Mouse (Mus musculus) left cerebral cortex, postnatal 10 days (tissue): Measurements from ENCODE around the gene Phkg2. TPM values are rescaled to one million over a fixed set of nuclear protein-coding genes. Genes with fewer than 3 reads are reported as not detected.
A peak's percentile ranks its signal among the peaks of the same experiment; 100 is the strongest.

Experiments used
- DNase-seq, 2 experiments: peaks; one replicate each; pipeline ENCODE4 v3.0.0; 2021 to 2022; ENCODE audit warnings: low spot score in 2 of 2, mixed read lengths in 1 of 2; ENCODE audit errors: extremely low spot score in 1 of 2
- intact Hi-C: fragments of 180-260 bp; cut with DNase I; formaldehyde crosslinking; loops from one replicate; pipeline ENCODE4 v1.15.1; 2025
- total RNA-seq, 2 experiments: library from RNA; stranded (reverse); gene quantifications; 2 replicates each; pipeline ENCODE4 v1.2.3; 2021

The Phkg2 gene
- 10 to 100 TPM; 71.4 to 76.7 TPM for total RNA-seq

DNA sequence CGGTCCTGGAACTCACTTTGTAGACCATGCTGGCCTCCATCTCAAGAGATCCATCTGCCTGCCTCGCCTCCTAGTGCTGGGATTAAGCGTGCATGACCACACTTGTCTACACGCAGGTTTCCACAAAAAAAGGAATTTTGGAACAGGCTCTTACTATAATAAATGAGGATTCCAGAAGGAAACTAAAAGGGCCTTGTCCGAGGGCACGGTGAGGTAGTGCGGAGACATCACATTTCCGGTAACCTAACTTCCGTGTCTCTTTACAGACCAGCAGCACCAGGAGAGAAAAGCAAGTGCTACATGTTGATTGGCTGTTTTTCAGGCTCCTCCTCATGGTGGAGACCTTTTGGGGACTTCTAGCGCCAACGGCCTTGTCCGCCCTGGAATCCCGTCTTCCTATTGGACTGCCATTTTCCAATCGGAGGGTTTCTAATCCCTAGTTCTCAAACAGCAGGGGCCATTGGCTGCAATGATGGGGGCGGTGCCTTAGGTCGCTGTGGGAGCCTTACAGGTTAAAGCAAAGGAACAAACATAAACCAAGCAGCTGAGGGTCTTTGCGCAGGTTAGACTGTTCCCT is at the start of gene Phkg2:
Gene Phkg2, plus strand, starts transcription at position 446 of the 577 bp plus-strand sequence.
- peak; percentile 92 to 95 for DNase-seq
- intact Hi-C loops, result no loop called here

DNA sequence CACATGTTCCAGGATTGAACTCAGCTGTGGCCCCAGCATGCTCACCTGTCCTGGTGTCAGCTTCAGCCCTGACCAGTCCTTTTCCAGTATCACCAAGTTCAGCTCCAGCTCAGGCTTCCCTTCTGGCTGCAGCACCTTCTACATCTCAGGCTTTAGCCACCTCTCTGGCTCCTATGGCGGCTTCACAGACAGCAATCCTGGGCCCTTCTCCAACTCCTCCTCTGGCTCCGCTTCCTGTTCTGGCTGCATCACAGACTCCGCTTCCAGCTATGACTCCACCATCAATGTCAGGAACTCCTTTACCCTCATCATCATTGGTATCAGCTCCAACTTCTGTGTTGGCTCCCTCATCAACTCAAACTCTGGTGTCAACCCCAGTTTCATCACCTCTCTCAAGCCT is 31.5 kb upstream of the Phkg2 start:
- no peak for DNase-seq
- intact Hi-C loops, result no loop called here

DNA sequence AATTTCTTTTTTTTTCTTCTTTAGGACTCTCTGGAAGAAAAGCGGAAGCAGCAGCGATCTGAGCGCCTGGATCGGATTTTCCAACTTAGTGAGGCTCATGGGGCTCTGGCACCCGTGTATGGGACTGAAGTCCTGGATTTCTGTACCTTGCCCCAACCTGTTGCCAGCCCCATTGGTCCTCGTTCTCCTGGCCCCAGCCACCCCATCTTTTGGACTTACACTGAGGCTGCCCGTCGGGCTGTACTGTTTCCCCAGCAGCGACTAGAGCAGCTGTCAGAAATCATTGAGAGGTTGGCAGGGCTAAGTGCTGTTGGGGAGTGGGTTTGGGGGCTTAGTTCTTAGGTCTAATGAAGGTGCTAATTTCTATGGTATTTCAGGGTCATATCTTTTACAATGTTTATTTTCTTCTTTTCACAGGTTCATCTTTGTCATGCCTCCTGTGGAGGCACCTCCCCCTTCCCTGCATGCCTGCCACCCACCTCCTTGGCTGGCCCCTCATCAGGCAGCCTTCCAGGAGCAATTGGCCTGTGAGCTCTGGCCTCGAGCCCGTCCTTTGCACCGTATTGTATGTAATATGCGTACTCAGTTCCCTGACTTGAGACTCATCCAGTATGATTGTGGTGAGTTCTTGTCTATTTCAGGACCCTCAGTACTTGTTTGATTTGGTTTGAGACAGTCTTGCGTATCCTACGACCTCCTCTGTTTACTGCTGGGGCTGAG is 23.9 kb upstream of the Phkg2 start:
- no peak for DNase-seq
- intact Hi-C loops, result no loop called here

DNA sequence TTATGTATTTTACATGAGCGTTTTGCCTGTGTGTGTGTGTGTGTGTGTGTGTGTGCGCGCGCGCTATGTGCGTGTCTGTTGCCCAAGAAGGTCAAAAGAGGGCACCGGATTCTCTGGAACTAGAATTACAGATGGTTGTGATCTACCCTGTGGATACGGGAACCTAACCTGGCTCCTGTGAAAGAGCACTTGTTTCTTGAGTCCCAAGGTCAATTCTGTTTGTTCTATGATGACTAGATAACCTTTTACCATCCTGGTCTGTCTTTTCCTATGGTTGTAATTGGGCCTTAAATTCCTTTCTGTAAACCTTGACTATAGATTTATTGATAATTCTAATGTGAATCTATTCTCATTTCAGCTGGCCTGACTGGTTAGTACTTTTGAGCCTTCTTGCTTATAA is 21.6 kb upstream of the Phkg2 start:
- intact Hi-C loops, result no loop called here

DNA sequence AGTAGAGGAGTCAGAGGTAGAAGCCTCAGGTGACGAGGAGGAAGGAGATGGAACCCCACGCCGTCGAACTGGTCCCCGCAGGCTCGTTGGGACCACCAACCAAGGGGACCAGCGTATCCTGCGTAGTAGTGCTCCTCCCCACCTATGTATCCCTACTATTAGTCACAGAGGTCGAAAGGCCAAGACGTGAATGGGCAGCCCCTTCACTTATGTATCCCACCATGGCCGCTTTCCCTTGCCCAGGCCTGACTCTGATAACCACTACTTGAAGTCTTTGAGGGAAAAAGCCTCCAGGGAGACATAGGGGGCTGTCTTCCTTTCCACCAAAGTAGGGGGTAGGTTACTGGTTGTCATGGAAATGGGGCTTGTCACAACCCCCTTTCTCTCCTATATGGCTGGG is 12.6 kb upstream of the Phkg2 start:
- intact Hi-C loops, result no loop called here
- DNase-seq, result no peak

More for the DNA sequence above, 21.6 kb upstream of the Phkg2 start:
- no peak for DNase-seq

DNA sequence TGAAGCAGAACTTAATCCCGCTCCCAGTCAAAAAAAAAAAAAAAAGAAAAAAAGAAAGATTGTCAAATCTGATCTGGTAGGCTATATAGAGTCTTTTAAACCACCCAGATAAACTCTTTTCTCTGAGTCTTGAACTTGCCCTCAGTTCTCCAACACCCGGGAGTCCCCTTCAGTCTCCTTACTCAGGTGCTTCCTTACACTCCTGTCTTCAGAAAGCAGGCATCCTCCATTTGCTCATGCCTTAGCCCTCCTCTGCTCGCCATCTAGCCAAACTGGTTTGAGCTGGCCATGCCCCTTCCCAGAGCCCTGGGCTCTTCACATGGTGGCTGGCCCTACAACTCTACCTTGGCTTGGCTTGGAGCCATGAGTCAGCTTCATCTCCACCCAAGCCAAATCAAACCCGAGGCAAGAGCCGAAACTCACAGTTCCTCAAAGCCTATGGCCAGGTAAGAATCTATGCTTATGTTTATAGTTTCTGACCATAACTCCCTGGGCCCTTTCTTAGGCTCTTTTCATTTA is 11.7 kb upstream of the Phkg2 start, which contains the start of gene Tmem265:
Gene Tmem265, plus strand, starts transcription at position 51 of the 519 bp plus-strand sequence.
- intact Hi-C loops, result no loop called here

DNA sequence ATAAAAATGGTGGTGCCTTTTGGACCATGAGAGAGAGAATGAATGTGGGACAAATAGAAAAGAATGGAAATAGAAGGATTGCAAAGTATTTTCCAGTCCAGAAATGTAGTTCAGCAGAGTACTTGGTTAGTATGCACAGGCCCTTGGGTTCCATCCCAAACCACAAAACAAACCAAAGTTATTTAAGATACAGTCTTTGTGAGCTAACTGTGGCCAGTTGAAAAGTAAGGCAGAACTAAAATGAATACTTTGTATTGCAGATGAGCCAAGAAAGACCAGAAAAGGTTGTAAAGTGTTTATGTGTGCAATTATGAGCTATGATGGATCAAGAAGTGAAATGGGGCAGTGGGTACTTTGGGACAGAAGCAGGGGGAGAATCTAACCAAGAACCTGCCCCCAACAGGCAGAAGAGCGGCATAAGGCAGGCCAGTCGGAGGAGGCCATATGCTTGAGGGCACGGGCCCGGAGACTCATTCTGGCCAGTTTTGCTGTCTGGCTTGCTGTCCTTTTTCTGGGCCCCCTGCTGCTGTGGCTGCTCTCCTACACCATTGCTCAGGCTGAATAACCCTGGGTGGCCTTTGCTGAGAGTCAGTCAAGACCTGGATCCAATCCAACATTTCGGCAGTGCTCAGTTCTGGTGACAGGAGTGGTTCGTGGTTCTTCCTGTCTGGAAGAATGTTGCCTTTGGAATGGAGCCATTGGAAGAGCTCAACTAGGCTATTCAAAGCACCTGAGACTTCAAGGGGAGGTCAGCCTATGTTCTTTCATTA is 8.6 kb upstream of the Phkg2 start:
- DNase-seq, result peak in 1 of 2 experiments; percentile 68
- intact Hi-C loops, result no loop called here

More for the DNA sequence above, 11.7 kb upstream of the Phkg2 start, which contains the start of gene Tmem265:
- DNase-seq, result no peak

DNA sequence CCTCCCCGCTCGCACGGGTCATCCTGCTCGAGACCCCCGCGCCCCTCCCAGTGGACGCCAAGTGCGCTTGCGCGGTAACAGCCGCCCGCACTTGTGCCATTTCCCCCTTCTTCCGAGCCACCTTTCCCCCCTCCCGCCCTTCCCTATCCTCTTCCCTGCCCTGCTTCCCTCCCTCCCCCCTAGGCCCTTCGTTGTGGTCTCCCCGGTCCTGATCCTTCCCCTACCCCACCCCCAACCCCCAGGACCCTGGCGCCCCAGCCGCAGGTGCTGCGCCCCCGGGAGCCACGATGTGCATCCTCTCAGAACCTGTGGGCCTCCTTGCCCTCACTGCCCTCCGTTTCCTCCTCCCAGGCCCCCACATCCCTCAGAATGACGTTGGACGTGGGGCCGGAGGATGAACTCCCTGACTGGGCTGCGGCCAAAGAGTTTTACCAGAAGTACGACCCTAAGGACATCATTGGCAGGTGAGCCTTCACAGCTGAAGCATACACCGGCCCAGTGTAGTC is 416 bp downstream of the Phkg2 start:
- DNase-seq, result no peak
- intact Hi-C loops, result no loop called here

DNA sequence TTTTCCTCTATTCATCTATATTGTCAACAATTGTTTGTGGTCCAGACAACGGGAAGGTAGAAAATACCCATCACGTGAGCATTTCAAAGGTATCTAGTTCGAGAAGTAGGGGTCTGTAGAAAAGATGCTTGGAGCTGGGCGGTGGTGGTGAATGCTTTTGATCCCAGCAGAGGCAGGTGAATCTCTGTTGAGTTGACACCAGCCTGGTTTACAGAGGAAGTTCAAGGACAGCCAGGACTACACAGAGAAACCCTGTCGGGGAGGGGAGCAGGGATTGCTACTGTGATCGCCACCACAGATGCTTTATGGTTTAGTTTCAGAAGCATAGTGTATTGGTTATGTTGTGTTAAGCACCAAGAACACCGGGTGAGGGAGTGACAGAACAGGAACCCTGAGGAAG is 975 bp downstream of the Phkg2 start:
- intact Hi-C loops, result no loop called here
- DNase-seq, result no peak

DNA sequence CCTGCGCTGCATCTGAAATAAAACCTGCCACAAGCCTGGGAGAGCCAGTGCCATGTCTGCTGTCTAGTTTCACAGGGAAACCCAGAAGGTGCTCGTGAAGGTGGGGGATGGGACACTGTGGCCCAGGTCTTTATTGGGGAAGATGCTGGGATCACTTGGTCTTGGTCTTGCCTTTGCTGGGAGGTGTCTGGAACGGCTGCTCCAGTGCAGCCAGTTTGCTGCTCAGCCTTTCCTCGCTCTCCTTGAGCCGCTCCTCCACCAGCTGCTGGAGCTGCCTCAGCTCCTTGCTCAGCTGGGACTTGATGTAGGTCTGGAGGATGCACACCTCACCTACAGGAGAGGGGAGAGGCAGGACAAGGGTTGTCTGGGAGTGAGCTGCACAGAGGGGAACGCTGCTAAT is 10.1 kb downstream of the Phkg2 start:
- no peak for DNase-seq
- intact Hi-C loops, result loop anchor here (2.0 kb wide), 1 partner anchor 20 kb away; no protein-coding TSS in a partner anchor

DNA sequence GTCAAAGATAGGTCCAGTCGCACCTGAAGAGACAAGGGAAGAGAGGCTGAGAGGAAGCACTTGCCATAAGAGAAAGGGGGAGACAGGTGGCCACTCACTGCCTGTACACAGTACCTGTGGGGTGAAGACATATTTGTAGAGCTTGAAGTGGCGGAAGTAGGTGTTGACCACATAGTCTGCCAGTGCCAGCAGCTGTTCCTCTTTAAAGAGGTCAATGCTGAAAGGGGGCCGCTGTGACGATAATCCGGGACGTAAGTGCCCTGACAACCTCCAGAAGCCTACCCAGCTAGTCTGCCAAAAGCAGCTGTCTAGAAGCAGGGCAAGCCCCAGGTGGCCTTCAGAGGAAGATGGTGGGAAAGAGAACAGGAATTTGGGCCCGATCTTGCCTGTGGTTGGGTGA is 11.9 kb downstream of the Phkg2 start:
- DNase-seq, result peak in 1 of 2 experiments; percentile 16
- intact Hi-C loops, result no loop called here

DNA sequence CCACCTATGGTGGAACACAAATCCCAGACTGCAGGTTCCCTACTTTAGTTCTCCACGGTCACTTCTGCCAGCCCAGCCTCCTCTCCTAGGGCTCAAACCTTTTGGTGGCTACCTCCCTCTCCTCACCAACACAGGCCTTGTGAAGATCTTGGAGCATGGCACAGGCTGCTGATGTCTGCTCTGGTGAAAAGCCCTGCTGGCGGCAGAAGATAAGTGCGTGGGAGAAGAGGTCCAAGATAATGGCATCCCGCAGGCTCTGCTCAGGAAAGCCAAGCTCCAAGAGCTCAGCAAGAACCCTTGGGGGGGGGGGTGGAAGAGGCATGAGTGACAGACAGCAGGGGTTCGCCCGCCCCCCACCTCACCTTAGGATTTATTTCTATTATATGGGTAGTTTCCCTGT is 13.0 kb downstream of the Phkg2 start:
- DNase-seq, result peak in 1 of 2 experiments; percentile 13
- intact Hi-C loops, result no loop called here

DNA sequence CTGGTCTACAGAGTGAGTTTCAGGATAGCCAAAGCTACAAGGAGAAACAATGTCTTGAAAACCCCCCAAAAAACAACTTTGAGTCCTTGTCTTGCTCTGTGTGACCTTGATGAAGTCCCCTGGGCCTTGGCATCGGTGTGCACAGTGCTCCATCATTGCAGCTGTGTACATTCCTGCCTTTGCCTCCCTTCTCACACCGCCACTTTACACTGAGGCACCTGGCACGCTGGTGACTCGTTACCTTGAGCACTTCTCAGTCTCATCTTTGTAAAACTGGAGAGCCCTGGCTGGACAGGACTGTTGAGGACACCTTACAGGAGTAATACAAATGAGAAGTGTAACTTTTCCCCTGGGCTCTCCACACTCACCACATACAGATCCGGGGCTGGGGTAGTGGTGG is 14.1 kb downstream of the Phkg2 start:
- intact Hi-C loops, result no loop called here
- DNase-seq, result peak in 1 of 2 experiments; percentile 11

DNA sequence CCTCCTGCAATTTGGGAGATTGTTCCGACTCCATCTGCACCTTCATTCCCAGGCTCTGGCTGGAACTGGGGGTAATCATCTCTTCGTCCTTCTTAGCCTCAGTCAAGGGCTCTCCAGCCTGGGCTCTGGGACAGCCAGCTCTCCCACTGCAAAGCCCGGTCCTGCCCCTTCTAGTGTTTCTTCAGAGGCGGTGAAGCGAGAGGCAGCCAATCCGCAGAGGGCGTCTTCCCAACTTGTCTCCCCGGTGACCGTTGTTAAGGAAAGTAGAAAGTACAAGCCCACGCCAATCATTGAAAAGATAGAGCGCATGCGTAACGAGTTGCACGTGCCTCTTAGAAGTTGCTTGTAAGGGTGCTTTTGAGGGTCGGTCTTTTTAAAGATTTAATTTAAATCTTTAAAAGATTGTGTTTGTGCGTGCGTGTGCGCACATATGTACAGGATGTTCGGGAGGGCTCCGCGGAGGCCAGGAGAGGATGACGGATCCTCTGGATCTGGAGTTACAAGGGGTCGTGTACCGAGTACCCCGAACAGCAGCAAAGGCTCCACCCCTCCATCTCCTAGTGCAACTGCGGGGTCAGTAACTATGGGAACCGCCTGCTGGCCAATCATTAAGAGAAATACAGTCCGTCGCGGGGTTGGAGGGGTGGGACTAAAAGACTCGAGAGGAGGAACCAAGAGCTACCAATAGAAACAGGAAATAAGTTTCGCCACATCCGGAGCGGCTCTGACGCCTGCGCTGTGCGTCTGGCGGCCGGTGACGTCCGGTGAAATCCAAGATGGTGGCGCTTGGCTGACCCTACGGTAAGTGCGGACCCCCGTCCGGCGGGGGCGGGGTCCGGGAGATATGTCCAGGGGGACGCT is 15.1 kb downstream of the Phkg2 start, which contains the start of the genes Ccdc189 and Rnf40:
Gene Ccdc189, minus strand, starts transcription at position 585 of the 861 bp plus-strand sequence.
Gene Rnf40, plus strand, starts transcription at position 757 of the 861 bp plus-strand sequence.
- peak; percentile 96 for DNase-seq
- intact Hi-C loops, result no loop called here

DNA sequence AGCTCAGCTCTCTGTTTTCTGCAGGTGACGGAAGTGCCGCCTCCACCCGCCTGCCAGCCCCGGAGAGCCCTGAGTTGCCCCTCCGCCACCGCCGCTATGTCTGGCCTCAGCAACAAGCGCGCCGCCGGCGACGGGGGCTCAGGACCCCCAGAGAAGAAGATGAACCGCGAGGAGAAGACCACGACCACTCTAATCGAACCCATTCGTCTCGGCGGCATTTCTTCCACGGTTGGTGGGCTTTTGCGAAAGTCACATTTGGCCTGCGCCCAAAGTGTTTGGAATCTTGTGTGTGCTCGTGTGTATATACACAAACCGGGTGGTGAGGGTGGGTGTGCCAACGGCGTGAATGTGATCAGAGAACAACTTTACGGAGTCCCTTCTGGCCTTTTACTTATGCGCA is 15.8 kb downstream of the Phkg2 start:
- intact Hi-C loops, result no loop called here
- DNase-seq, result no peak

DNA sequence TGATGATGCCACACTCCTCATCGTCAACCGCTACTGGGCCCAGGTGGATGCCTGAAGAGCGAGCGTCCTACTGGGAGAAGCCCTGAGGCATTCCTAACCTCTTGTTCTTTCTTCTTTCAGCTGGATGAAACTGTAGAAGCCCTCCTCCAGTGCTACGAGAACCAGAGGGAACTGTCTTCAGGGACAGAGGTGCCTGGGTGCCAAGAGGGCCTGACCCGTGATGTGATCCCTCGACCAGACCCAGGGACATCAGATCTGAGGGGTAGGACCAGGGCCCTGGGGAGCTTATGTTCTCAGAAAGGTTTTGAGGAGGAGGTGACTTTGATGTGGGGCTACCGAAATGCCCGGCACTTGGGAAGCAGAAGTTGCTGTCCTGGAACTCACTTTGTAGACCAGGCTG is 16.5 kb downstream of the Phkg2 start:
- intact Hi-C loops, result no loop called here

DNA sequence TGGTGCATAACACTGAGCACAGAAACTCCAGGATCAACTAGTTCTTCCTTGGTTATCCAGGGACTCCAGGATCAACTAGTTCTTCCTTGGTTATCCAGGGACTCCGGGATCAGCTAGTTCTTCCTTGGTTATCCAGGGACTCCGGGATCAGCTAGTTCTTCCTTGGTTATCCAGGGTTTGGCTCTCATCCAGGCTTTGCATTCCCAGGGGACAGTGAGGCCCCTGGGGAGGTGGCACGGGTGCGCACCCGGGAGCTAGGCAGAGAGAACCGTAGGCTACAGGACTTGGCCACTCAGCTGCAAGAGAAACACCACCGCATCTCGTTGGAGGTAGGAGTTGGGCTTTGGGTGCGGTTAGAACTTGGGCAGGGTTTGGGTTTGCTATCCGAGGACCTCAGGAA is 18.0 kb downstream of the Phkg2 start:
- no peak for DNase-seq
- intact Hi-C loops, result no loop called here

More for the DNA sequence above, 16.5 kb downstream of the Phkg2 start:
- no peak for DNase-seq

DNA sequence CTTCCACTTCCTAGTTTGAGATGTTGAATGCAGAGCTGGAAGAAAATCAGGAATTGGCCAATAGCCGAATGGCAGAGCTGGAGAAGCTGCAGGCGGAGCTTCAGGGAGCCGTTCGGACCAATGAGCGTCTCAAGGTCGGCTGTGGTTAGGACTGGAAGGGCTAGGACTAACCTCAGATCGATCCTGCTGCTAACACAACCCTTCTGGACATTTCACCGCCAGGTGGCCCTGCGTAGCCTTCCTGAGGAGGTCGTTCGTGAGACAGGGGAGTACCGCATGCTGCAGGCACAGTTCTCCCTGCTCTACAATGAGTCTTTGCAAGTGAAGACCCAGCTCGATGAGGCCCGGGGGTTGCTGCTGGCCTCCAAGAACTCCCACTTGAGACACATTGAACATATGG is 19.4 kb downstream of the Phkg2 start:
- DNase-seq, result no peak
- intact Hi-C loops, result no loop called here
